Mouse (Mus musculus): ENCODE measurements around the gene Phf21a. TPM values are rescaled to one million over a fixed set of nuclear protein-coding genes. Genes with fewer than 3 reads are reported as not detected.

Phf21a gene
- polyA plus RNA-seq, 1 experiment from 2014 or later, result 44.1 TPM

- H3K27me3 ChIP-seq, result no peaks in the 10 kb centered on the region
- H3K4me1 ChIP-seq, result no peaks in the 10 kb centered on the region
- 61% methylated on average over 10 of the region's 10 CpGs for WGBS
- no peak overlapping the region for H3K4me3 ChIP-seq (replicated peaks)
- no peak overlapping the region for H3K4me2 ChIP-seq
- no peak overlapping the region for H3K9ac ChIP-seq
- H3K36me3 ChIP-seq (replicated peaks), result no peaks in the 10 kb centered on the region
- ATAC-seq (ENCODE audit: low FRiP score), result no peak
- H3K9me3 ChIP-seq, result no peaks in the 10 kb centered on the region
- H3K27ac ChIP-seq, result no peak overlapping the region
Measured at GRCm38 (mm10) chr2:92164291-92164690, 71.4 kb downstream of the Phf21a start.

GRCm38 (mm10) chr2:92166950-92167349, 74.0 kb downstream of the Phf21a start:
- no peak for ATAC-seq (ENCODE audit: low FRiP score)
- Histone ChIP-seq H3K27me3 (no peaks in the 10 kb centered on the region), H3K9me3 (no peaks in the 10 kb centered on the region), H3K27ac (no peak overlapping the region), H3K4me1 (no peaks in the 10 kb centered on the region), H3K4me2 (no peak overlapping the region), H3K9ac (no peak overlapping the region), H3K36me3 (replicated peaks) (no peaks in the 10 kb centered on the region), H3K4me3 (replicated peaks) (no peak overlapping the region)
- WGBS, result 70% methylated on average over 7 of the region's 7 CpGs

GRCm38 (mm10) chr2:92171046-92171643, 78.2 kb downstream of the Phf21a start:
- Histone ChIP-seq H3K4me3 (replicated peaks) (no peak overlapping the region), H3K9me3 (no peaks in the 10 kb centered on the region), H3K36me3 (replicated peaks) (no peaks in the 10 kb centered on the region), H3K27me3 (no peaks in the 10 kb centered on the region), H3K4me1 (0 out of 2 replicates have a peak, but pooled peaks cover 3% of the 10 kb centered on the region), H3K4me2 (no peak overlapping the region), H3K9ac (no peak overlapping the region), H3K27ac (no peak overlapping the region)
- ATAC-seq (ENCODE audit: low FRiP score), result no peak
- 80% methylated on average over 8 of the region's 8 CpGs for WGBS

GRCm38 (mm10) chr2:92172300-92172699, 79.4 kb downstream of the Phf21a start:
- Histone ChIP-seq H3K27ac (no peak overlapping the region), H3K27me3 (no peaks in the 10 kb centered on the region), H3K36me3 (replicated peaks) (no peaks in the 10 kb centered on the region), H3K4me2 (no peak overlapping the region), H3K9ac (no peak overlapping the region), H3K4me1 (0 out of 2 replicates have a peak, but pooled peaks cover 3% of the 10 kb centered on the region), H3K4me3 (replicated peaks) (no peak overlapping the region), H3K9me3 (no peaks in the 10 kb centered on the region)
- ATAC-seq (ENCODE audit: low FRiP score), result no peak
- 88% methylated on average over 5 of the region's 5 CpGs for WGBS

GRCm38 (mm10) chr2:92173186-92173585, 80.3 kb downstream of the Phf21a start:
- WGBS, result 84% methylated on average over 4 of the region's 4 CpGs
- H3K36me3 ChIP-seq (replicated peaks), result no peaks in the 10 kb centered on the region
- no peak overlapping the region for H3K4me3 ChIP-seq (replicated peaks)
- H3K27ac ChIP-seq, result no peak overlapping the region
- H3K27me3 ChIP-seq, result no peaks in the 10 kb centered on the region
- H3K9me3 ChIP-seq, result no peaks in the 10 kb centered on the region
- H3K4me1 ChIP-seq, result 0 out of 2 replicates have a peak, but pooled peaks cover 3% of the 10 kb centered on the region
- H3K4me2 ChIP-seq, result no peak overlapping the region
- no peak overlapping the region for H3K9ac ChIP-seq
- no peak for ATAC-seq (ENCODE audit: low FRiP score)

- no peak overlapping the region for H3K9ac ChIP-seq
- H3K4me3 ChIP-seq (replicated peaks), result no peak overlapping the region
- no peak for ATAC-seq (ENCODE audit: low FRiP score)
- no peaks in the 10 kb centered on the region for H3K27me3 ChIP-seq
- H3K9me3 ChIP-seq, result no peaks in the 10 kb centered on the region
- no peak overlapping the region for H3K4me2 ChIP-seq
- no peaks in the 10 kb centered on the region for H3K36me3 ChIP-seq (replicated peaks)
- H3K4me1 ChIP-seq, result 0 out of 2 replicates have a peak, but pooled peaks cover 3% of the 10 kb centered on the region
- H3K27ac ChIP-seq, result no peak overlapping the region
- WGBS, result 70% methylated on average over 7 of the region's 7 CpGs
Measured at GRCm38 (mm10) chr2:92174265-92174664, 81.3 kb downstream of the Phf21a start.

GRCm38 (mm10) chr2:92175002-92175401, 82.1 kb downstream of the Phf21a start:
- Histone ChIP-seq H3K27ac (no peak overlapping the region), H3K9me3 (no peaks in the 10 kb centered on the region), H3K4me2 (no peak overlapping the region), H3K4me1 (0 out of 2 replicates have a peak, but pooled peaks cover 3% of the 10 kb centered on the region), H3K36me3 (replicated peaks) (no peaks in the 10 kb centered on the region), H3K9ac (no peak overlapping the region), H3K4me3 (replicated peaks) (no peak overlapping the region), H3K27me3 (no peaks in the 10 kb centered on the region)
- 96% methylated on average over 4 of the region's 4 CpGs for WGBS
- no peak for ATAC-seq (ENCODE audit: low FRiP score)

- H3K27ac ChIP-seq, result peak overlapping the region; percentile 38; the same call in 1 of the 2 replicates
- H3K36me3 ChIP-seq (replicated peaks), result no peaks in the 10 kb centered on the region
- no peaks in the 10 kb centered on the region for H3K9me3 ChIP-seq
- no peak overlapping the region for H3K9ac ChIP-seq
- ATAC-seq (ENCODE audit: low FRiP score), result no peak; the same call in 1 of the 2 replicates
- 19% methylated on average over 4 of the region's 4 CpGs for WGBS
- H3K4me1 ChIP-seq, result 0 out of 2 replicates have a peak, but pooled peaks cover 3% of the 10 kb centered on the region
- H3K27me3 ChIP-seq, result no peaks in the 10 kb centered on the region
- H3K4me3 ChIP-seq (replicated peaks), result no peak overlapping the region
- H3K4me2 ChIP-seq, result no peak overlapping the region
Measured at GRCm38 (mm10) chr2:92176292-92176691, 83.4 kb downstream of the Phf21a start.

- Histone ChIP-seq H3K9me3 (no peaks in the 10 kb centered on the region), H3K27me3 (no peaks in the 10 kb centered on the region), H3K27ac (peak overlapping the region; percentile 100), H3K36me3 (replicated peaks) (no peaks in the 10 kb centered on the region), H3K4me2 (peak overlapping the region; percentile 84), H3K9ac (peak overlapping the region; percentile 93), H3K4me3 (replicated peaks) (peak overlapping the region; percentile 63), H3K4me1 (peaks cover 22% of the 10 kb centered on the region)
- ATAC-seq (ENCODE audit: low FRiP score), result no peak
- 3% methylated on average over 11 of the region's 11 CpGs for WGBS
Measured at GRCm38 (mm10) chr2:92182146-92182756, 89.3 kb downstream of the Phf21a start.

GRCm38 (mm10) chr2:92182981-92183501, 90.1 kb downstream of the Phf21a start:
- Histone ChIP-seq H3K36me3 (replicated peaks) (no peaks in the 10 kb centered on the region), H3K27ac (peak overlapping the region; percentile 100), H3K4me1 (peaks cover 28% of the 10 kb centered on the region), H3K4me2 (peak overlapping the region; percentile 84), H3K9me3 (no peaks in the 10 kb centered on the region), H3K27me3 (no peaks in the 10 kb centered on the region), H3K9ac (peak overlapping the region; percentile 93), H3K4me3 (replicated peaks) (peak overlapping the region; percentile 63)
- ATAC-seq (ENCODE audit: low FRiP score), result peak; percentile 68
- WGBS, result 0% methylated on average over 41 of the region's 41 CpGs

GRCm38 (mm10) chr2:92183613-92184076, 90.7 kb downstream of the Phf21a start:
- Histone ChIP-seq H3K4me1 (peaks cover 30% of the 10 kb centered on the region), H3K4me2 (peak overlapping the region; percentile 84), H3K9me3 (no peaks in the 10 kb centered on the region), H3K4me3 (replicated peaks) (peak overlapping the region; percentile 63), H3K36me3 (replicated peaks) (no peaks in the 10 kb centered on the region), H3K27ac (peak overlapping the region; percentile 100), H3K9ac (peak overlapping the region; percentile 93), H3K27me3 (no peaks in the 10 kb centered on the region)
- ATAC-seq (ENCODE audit: low FRiP score), result peak; percentile 87
- 0% methylated on average over 6 of the region's 40 CpGs for WGBS

GRCm38 (mm10) chr2:92184077-92184921, 91.4 kb downstream of the Phf21a start:
- 2% methylated on average over 16 of the region's 19 CpGs for WGBS
- peak overlapping the region; percentile 100 for H3K27ac ChIP-seq
- peak; percentile 62 for ATAC-seq (ENCODE audit: low FRiP score)
- H3K4me2 ChIP-seq, result peak overlapping the region; percentile 84
- no peaks in the 10 kb centered on the region for H3K27me3 ChIP-seq
- no peaks in the 10 kb centered on the region for H3K9me3 ChIP-seq
- H3K36me3 ChIP-seq (replicated peaks), result no peaks in the 10 kb centered on the region
- H3K9ac ChIP-seq, result peak overlapping the region; percentile 93
- peaks cover 33% of the 10 kb centered on the region for H3K4me1 ChIP-seq
- peak overlapping the region; percentile 63 for H3K4me3 ChIP-seq (replicated peaks)
